Mouse (Mus musculus) stomach, postnatal 0 days (tissue): Measurements from ENCODE around the gene Arrdc1.

ENCODE experiments used
- CTCF ChIP-seq: IDR thresholded peaks from 2 replicates; pipeline ENCODE4 v1.5.1; 2016; ENCODE audit warnings: antibody characterized with exemption, low read depth, mild to moderate bottlenecking, moderate library complexity
- EP300 ChIP-seq: optimal IDR thresholded peaks from 2 replicates; pipeline ENCODE3; 2016; ENCODE audit warnings: antibody characterized with exemption

DNA sequence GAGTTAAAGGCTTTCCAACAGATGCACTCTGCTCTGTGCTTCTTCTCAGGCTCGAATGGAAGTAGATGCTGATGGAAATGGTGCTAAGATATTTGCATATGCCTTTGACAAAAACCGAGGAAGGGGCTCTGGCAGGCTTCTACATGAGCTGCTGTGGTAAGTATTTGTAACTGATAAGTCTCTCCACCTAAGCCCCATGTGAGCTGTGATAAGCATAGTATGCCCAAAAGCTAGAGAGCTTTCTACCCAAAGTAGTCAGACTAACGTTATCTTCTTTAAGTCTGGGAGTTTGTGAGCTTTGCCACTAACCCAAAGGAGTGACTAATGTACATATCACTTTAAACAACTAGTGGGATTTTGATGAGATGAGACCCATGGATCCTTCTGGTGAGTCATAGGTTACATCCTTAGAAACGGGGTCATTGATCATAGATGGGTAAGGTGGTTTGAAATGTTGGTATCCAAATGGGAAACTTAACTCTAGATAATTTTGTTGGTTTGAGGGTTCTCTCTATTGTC lies 17.5 kb upstream of the Arrdc1 start:
- no peak for TF ChIP-seq CTCF
- no peak for TF ChIP-seq EP300
